Comparison of ENCODE assay signal across 12 mouse cellular contexts in the genomic region with DNA sequence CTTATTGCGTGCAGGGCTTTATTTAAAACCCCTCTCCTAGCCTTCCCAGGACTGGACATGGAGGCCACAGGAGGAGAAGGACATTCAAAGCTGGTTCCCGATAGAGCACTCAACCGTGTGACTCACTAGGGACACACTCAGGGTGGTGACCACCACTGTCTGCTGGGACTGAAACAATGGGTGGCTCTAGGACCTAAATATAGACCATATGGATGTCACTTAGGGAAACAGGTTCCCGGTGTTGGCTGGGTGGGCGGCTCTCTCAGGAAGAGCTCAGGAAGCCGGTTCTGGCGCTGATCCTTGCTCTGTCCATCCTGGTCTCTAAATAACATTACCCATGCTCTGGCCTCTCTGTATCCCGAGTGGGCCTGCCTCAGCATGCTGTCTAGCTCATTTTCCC.
DNase-seq lines count a peak whose midpoint lies in the region; ATAC-seq and TF ChIP-seq lines count a peak whose summit lies in the region.
"Had no signal": no experiment of that assay in that cellular context is flagged by ENCODE, and none has a peak within 500 bp of the region (broad histone marks: within the 10 kb centered on the region; RNA-seq: fewer than 3 reads in every experiment).

No protein-coding gene starts in this region.

- DNase-seq in kidney, adult 11 months, result peak; percentile 67
- peak; percentile 61 to 83 for DNase-seq in kidney, postnatal 25 days
- no peak for DNase-seq in urinary bladder, postnatal 4 days (ENCODE audit: low spot score in 2 of 2)
- DNase-seq in forebrain, embryonic 11.5 days (ENCODE audit: low spot score), result no peak
- DNase-seq: cerebellum, adult 11-12 months had no signal

- no peak overlapping the region for H3K4me2 ChIP-seq in kidney, embryonic 14.5 days (replicated peaks; ENCODE audit: low read depth, low read length)
- H3K4me2 ChIP-seq in heart, embryonic 16.5 days (ENCODE audit: low read depth, low read length), result no peak overlapping the region
- peak overlapping the region; percentile 65 for H3K4me2 ChIP-seq in myocyte (ENCODE audit: low read depth)
- no peak overlapping the region for H3K4me2 ChIP-seq in forebrain, embryonic 15.5 days (replicated peaks)
- no peak overlapping the region for H3K4me2 ChIP-seq in forebrain, embryonic 11.5 days (ENCODE audit: low read depth, low read length, severe bottlenecking)
- H3K4me2 ChIP-seq: hindbrain, embryonic 15.5 days; liver, embryonic 15.5 days had no signal

- 85% methylated on average over 8 of the region's 8 CpGs for WGBS in kidney, embryonic 14.5 days
- WGBS in heart, embryonic 16.5 days, result 59% methylated on average over 8 of the region's 8 CpGs
- 90% methylated on average over 8 of the region's 8 CpGs for WGBS in forebrain, embryonic 15.5 days
- 89% methylated on average over 8 of the region's 8 CpGs for WGBS in forebrain, embryonic 11.5 days

- H3K9me3 ChIP-seq in kidney, embryonic 14.5 days (ENCODE audit: control insufficient read depth, low read length), result no peaks in the 10 kb centered on the region
- H3K9me3 ChIP-seq in heart, embryonic 16.5 days (replicated peaks; ENCODE audit: control insufficient read depth, low read length), result no peaks in the 10 kb centered on the region
- H3K9me3 ChIP-seq in forebrain, embryonic 15.5 days, result no peaks in the 10 kb centered on the region
- H3K9me3 ChIP-seq in forebrain, embryonic 11.5 days (ENCODE audit: control insufficient read depth, low read length), result no peaks in the 10 kb centered on the region
- H3K9me3 ChIP-seq: hindbrain, embryonic 15.5 days; liver, embryonic 15.5 days had no signal

- H3K4me3 ChIP-seq in kidney, embryonic 14.5 days (ENCODE audit: low read length), result no peak overlapping the region
- H3K4me3 ChIP-seq in heart, embryonic 16.5 days (ENCODE audit: low read length), result no peak overlapping the region
- H3K4me3 ChIP-seq in myocyte, result no peak overlapping the region
- no peak overlapping the region for H3K4me3 ChIP-seq in forebrain, embryonic 15.5 days
- no peak overlapping the region for H3K4me3 ChIP-seq in forebrain, embryonic 11.5 days (ENCODE audit: low read depth, low read length)
- H3K4me3 ChIP-seq: hindbrain, embryonic 15.5 days; liver, embryonic 15.5 days had no signal

- no peak for ATAC-seq in kidney, embryonic 14.5 days (ENCODE audit: low FRiP score, low TSS enrichment)
- ATAC-seq in heart, embryonic 16.5 days (replicated peaks; ENCODE audit: extremely low read depth, insufficient read depth, low FRiP score), result peak; percentile 75; the same call in 1 of the 2 replicates
- no peak for ATAC-seq in forebrain, embryonic 15.5 days (replicated peaks)
- no peak for ATAC-seq in forebrain, embryonic 11.5 days (replicated peaks; ENCODE audit: low FRiP score)

- H3K79me2 ChIP-seq in myocyte (ENCODE audit: control insufficient read depth, insufficient read depth), result no peaks in the 10 kb centered on the region

- H3K27me3 ChIP-seq in kidney, embryonic 14.5 days (ENCODE audit: control insufficient read depth, insufficient read depth, low read length), result no peaks in the 10 kb centered on the region
- no peaks in the 10 kb centered on the region for H3K27me3 ChIP-seq in heart, embryonic 16.5 days (ENCODE audit: control insufficient read depth, insufficient read depth, low read length)
- H3K27me3 ChIP-seq in myocyte (ENCODE audit: control insufficient read depth, insufficient read depth, insufficient read length), result no peaks in the 10 kb centered on the region
- no peaks in the 10 kb centered on the region for H3K27me3 ChIP-seq in forebrain, embryonic 15.5 days
- H3K27me3 ChIP-seq in forebrain, embryonic 11.5 days (ENCODE audit: control insufficient read depth, insufficient read depth, low read length), result no peaks in the 10 kb centered on the region
- H3K27me3 ChIP-seq: CH12.LX; hindbrain, embryonic 15.5 days; liver, embryonic 15.5 days had no signal

- no peaks in the 10 kb centered on the region for H3K4me1 ChIP-seq in kidney, embryonic 14.5 days (ENCODE audit: control insufficient read depth, insufficient read depth, low read length)
- H3K4me1 ChIP-seq in heart, embryonic 16.5 days (ENCODE audit: control insufficient read depth, insufficient read depth, low read length), result peaks cover 14% of the 10 kb centered on the region
- H3K4me1 ChIP-seq in forebrain, embryonic 15.5 days, result no peaks in the 10 kb centered on the region
- no peaks in the 10 kb centered on the region for H3K4me1 ChIP-seq in forebrain, embryonic 11.5 days (replicated peaks; ENCODE audit: control insufficient read depth, insufficient read depth, low read length)
- H3K4me1 ChIP-seq: hindbrain, embryonic 15.5 days; liver, embryonic 15.5 days had no signal

- H3K27ac ChIP-seq in kidney, embryonic 14.5 days (ENCODE audit: low read depth, low read length), result no peak overlapping the region
- H3K27ac ChIP-seq in heart, embryonic 16.5 days (ENCODE audit: low read length), result peak overlapping the region; percentile 56
- no peak overlapping the region for H3K27ac ChIP-seq in forebrain, embryonic 15.5 days (replicated peaks)
- no peak overlapping the region for H3K27ac ChIP-seq in forebrain, embryonic 11.5 days (ENCODE audit: low read depth, low read length)
- H3K27ac ChIP-seq: hindbrain, embryonic 15.5 days; liver, embryonic 15.5 days had no signal

- H3K36me3 ChIP-seq in kidney, embryonic 14.5 days (ENCODE audit: control insufficient read depth, insufficient read depth, low read length), result no peaks in the 10 kb centered on the region
- no peaks in the 10 kb centered on the region for H3K36me3 ChIP-seq in heart, embryonic 16.5 days (ENCODE audit: control insufficient read depth, insufficient read depth)
- no peaks in the 10 kb centered on the region for H3K36me3 ChIP-seq in myocyte (ENCODE audit: control insufficient read depth, insufficient read depth)
- no peaks in the 10 kb centered on the region for H3K36me3 ChIP-seq in forebrain, embryonic 15.5 days
- H3K36me3 ChIP-seq in forebrain, embryonic 11.5 days (ENCODE audit: control insufficient read depth, insufficient read depth, low read length), result no peaks in the 10 kb centered on the region
- H3K36me3 ChIP-seq: hindbrain, embryonic 15.5 days; liver, embryonic 15.5 days had no signal

- H3ac ChIP-seq in myocyte (ENCODE audit: control insufficient read depth, insufficient read length), result no peak overlapping the region

- no peak overlapping the region for H3K9ac ChIP-seq in kidney, embryonic 14.5 days (ENCODE audit: low read depth, low read length)
- H3K9ac ChIP-seq in heart, embryonic 16.5 days (ENCODE audit: low read length), result no peak overlapping the region
- H3K9ac ChIP-seq in forebrain, embryonic 15.5 days (replicated peaks), result no peak overlapping the region
- no peak overlapping the region for H3K9ac ChIP-seq in forebrain, embryonic 11.5 days (ENCODE audit: low read length)
- H3K9ac ChIP-seq: hindbrain, embryonic 15.5 days; liver, embryonic 15.5 days had no signal

- no peak for TF ChIP-seq POLR2A in myocyte (IDR thresholded peaks at IDR 0.05; ENCODE audit: insufficient read length, low read depth)

TF ChIP-seq in myocyte, 11 proteins besides CTCF, POLR2A, EP300 and RAD21:
- TF ChIP-seq TCF3 (IDR thresholded peaks at IDR 0.05; ENCODE audit: insufficient read length, low read depth) (no peak), CEBPB (IDR thresholded peaks at IDR 0.05; ENCODE audit: insufficient read depth, poor library complexity, severe bottlenecking) (no peak), USF1 (IDR thresholded peaks at IDR 0.05; ENCODE audit: low read depth) (no peak), REST (IDR thresholded peaks at IDR 0.05; ENCODE audit: insufficient read depth, insufficient read length) (no peak), TCF12 (IDR thresholded peaks at IDR 0.05; ENCODE audit: insufficient read depth, poor library complexity, severe bottlenecking) (no peak), E2F4 (IDR thresholded peaks at IDR 0.05; ENCODE audit: insufficient read depth) (no peak), MAX (IDR thresholded peaks at IDR 0.05; ENCODE audit: low read depth) (no peak), MYOD1 (IDR thresholded peaks at IDR 0.05; ENCODE audit: control insufficient read depth in 1 of 3, insufficient read length in 2 of 3, low read depth in 2 of 3) (no peak), POLR2AphosphoS2 (IDR thresholded peaks at IDR 0.05; ENCODE audit: insufficient read length, low read depth) (no peak), SRF (IDR thresholded peaks at IDR 0.05; ENCODE audit: control insufficient read depth, insufficient read length, low read depth) (no peak), MYOG (IDR thresholded peaks at IDR 0.05; ENCODE audit: control insufficient read depth in 1 of 3, insufficient read depth in 1 of 3, insufficient read length in 2 of 3, low read depth in 2 of 3) (no peak)

Comparison
In these comparisons a context has a peak if more than half of its experiments do, and no peak if none do; other contexts are left out.
1. DNase-seq: peak in kidney, adult 11 months (single experiment) and kidney, postnatal 25 days (2 of 2); none in urinary bladder, postnatal 4 days (0 of 2) and forebrain, embryonic 11.5 days (single experiment).